Mouse (Mus musculus) midbrain, embryonic 11.5 days (tissue): ENCODE results near the gene Irf9. TPM values are rescaled to one million over a fixed set of nuclear protein-coding genes. Genes with fewer than 3 reads are reported as not detected.
A peak's percentile ranks its signal among the peaks of the same experiment; 100 is the strongest.

Experiments
- ATAC-seq: fragments of 200-750 bp; cut with Nextera tagmentation; 2 replicates; pipeline ENCODE4 v1.8.0; 2017; ENCODE audit warnings: moderate TSS enrichment, moderate library complexity; ENCODE audit not compliant: low FRiP score
- DNase-seq: peaks from one replicate; pipeline ENCODE4 v3.0.0; 2015; ENCODE audit warnings: low spot score; ENCODE audit errors: missing footprints
- H3K27ac ChIP-seq: fragments of 300-500 bp; sonication (generic); 2 replicates; pipeline ENCODE4 v1.5.1; 2014; ENCODE audit warnings: low read depth, low read length
- H3K27me3 ChIP-seq: fragments of 300-500 bp; sonication (generic); 2 replicates; pipeline ENCODE4 v1.6.1; 2014; ENCODE audit warnings: mild to moderate bottlenecking, low read length, moderate library complexity, mixed read lengths; ENCODE audit not compliant: control insufficient read depth, insufficient read depth
- H3K36me3 ChIP-seq: fragments of 300-500 bp; sonication (generic); 2 replicates; pipeline ENCODE4 v1.6.1; 2014; ENCODE audit warnings: mild to moderate bottlenecking, low read length, moderate library complexity, mixed read lengths; ENCODE audit not compliant: control insufficient read depth, insufficient read depth
- H3K4me1 ChIP-seq: fragments of 300-500 bp; sonication (generic); 2 replicates; pipeline ENCODE4 v1.6.1; 2014; ENCODE audit warnings: low read length; ENCODE audit not compliant: control insufficient read depth, insufficient read depth
- H3K4me2 ChIP-seq: fragments of 300-500 bp; sonication (generic); 2 replicates; pipeline ENCODE4 v1.6.1; 2014; ENCODE audit warnings: mild to moderate bottlenecking, moderate library complexity
- H3K4me3 ChIP-seq: fragments of 300-500 bp; sonication (generic); 2 replicates; pipeline ENCODE4 v1.5.1; 2014; ENCODE audit warnings: low read depth, low read length
- H3K9ac ChIP-seq: fragments of 300-500 bp; sonication (generic); 2 replicates; pipeline ENCODE4 v1.6.1; 2014; ENCODE audit warnings: low read length
- H3K9me3 ChIP-seq: fragments of 300-500 bp; sonication (generic); 2 replicates; pipeline ENCODE4 v1.6.1; 2016; ENCODE audit warnings: low read length; ENCODE audit not compliant: control insufficient read depth
- whole genome bisulfite sequencing: fragments of 180-500 bp; shearing (Covaris S2); extraction: QIAGEN DNeasy Blood & Tissue Kit; methylation state at CpG from one replicate; pipeline ENCODE4 v1.1.7; 2014; 5-methylcytosine and 5-hydroxymethylcytosine counted together
- polyA plus RNA-seq: library from polyadenylated mRNA; unstranded; fragments of >200 nt; fragmentation: Nextera tagmentation; extraction: Ambion mirVana; gene quantifications from 2 replicates; pipeline ENCODE4 v1.2.1, GENCODE M21; 2014

Irf9 gene
- polyA plus RNA-seq, 1 experiment from 2014 or later: 6.3 TPM

DNA sequence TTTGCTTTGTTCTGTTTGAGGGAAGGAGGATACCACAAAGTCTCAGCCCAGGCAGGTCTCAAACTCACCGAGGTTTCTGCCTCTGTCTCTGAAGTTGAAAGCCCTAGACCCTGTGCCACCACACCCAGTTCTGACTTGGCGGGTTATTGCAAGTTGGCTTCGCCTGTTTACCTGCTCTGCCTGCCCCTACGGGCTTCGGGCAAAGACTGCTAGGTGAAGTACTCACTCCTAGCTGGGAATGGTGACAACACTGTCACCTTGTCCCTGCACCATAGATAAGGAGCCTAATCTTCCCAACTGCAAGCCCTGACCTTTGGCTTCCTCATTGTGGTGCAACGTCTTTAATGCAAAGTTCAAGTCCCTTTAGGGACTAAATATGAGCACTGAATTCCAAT, 17.8 kb upstream of the Irf9 start:
- H3K4me3 ChIP-seq: no peak overlapping the region
- H3K4me1 ChIP-seq: peaks cover 7% of the 10 kb centered on the region
- no peak overlapping the region; the same call in 1 of the 2 replicates for H3K4me2 ChIP-seq
- no peak overlapping the region for H3K9ac ChIP-seq
- ATAC-seq (no peak), DNase-seq (no peak)
- WGBS: 65% methylated on average over 6 of the region's 6 CpGs
- H3K27me3 ChIP-seq: no peaks in the 10 kb centered on the region
- H3K27ac ChIP-seq: no peak overlapping the region
- peaks cover 9% of the 10 kb centered on the region; the same call in 1 of the 2 replicates for H3K36me3 ChIP-seq
- no peaks in the 10 kb centered on the region for H3K9me3 ChIP-seq

DNA sequence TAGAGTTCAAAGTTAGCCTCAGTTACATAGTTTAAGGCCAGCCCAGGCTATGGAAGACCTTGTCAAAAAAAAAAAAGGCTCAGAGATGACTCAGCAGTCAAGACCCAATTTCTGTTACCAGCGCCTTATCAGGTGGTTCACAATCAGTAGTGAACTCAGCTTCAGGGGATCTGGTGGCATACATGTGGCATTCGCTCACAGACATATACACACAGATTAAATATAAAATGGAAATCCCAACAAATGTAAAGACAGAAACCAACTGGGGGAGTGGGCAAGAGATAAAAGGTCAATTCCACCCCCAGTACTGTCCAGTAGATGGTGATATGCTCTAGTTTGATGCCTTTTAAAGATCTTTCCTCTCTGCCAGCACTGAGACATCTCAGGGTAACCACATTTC, 17.2 kb upstream of the Irf9 start:
- ATAC-seq (no peak), DNase-seq (no peak)
- Histone ChIP-seq H3K9me3 (no peaks in the 10 kb centered on the region), H3K27ac (no peak overlapping the region), H3K9ac (no peak overlapping the region), H3K27me3 (no peaks in the 10 kb centered on the region), H3K4me2 (no peak overlapping the region), H3K36me3 (peaks cover 5% of the 10 kb centered on the region; the same call in 1 of the 2 replicates), H3K4me3 (no peak overlapping the region), H3K4me1 (peaks cover 7% of the 10 kb centered on the region)
- WGBS: 98% methylated on average over 2 of the region's 2 CpGs

GRCm38 (mm10) chr14:55589271-55589670, 14.1 kb upstream of the Irf9 start:
- DNase-seq: peak; percentile 26
- Histone ChIP-seq H3K9ac (no peak overlapping the region), H3K36me3 (peaks cover 5% of the 10 kb centered on the region; the same call in 1 of the 2 replicates), H3K9me3 (no peaks in the 10 kb centered on the region), H3K4me3 (no peak overlapping the region), H3K4me1 (peaks cover 17% of the 10 kb centered on the region), H3K27ac (no peak overlapping the region), H3K27me3 (no peaks in the 10 kb centered on the region), H3K4me2 (no peak overlapping the region)
- 92% methylated on average over 5 of the region's 5 CpGs for WGBS
- no peak for ATAC-seq

DNA sequence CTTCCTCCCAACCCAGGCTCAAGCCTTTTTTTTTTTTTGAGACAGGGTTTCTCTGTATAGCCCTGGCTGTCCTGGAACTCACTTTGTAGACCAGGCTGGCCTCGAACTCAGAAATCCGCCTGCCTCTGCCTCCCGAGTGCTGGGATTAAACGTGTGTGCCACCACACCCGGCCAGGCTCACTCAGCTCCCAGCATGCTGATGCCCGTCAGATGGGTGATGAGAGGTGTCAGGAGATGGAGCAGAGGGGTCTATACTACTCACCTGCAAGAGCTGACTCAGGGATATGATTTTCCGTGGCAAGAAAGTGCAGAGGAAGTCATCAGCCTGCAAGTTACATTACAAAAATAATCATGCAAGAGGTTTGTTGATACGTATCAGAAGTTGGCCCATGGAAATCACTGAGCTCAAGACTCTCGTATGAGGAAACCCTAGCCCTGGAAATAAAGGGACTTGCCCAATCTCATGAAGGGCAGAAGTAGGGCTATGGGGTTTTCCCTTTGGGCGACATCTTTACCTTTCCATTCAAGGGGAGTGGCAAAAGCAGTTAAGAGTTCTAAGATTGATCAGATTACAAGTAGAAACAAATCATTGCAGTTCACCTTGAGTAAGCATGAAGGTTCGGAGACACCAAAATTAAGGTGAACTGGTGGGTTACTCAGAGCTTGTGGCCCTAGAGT, 13.5 kb upstream of the Irf9 start:
- H3K4me2 ChIP-seq: peak overlapping the region; percentile 97
- H3K4me3 ChIP-seq: peak overlapping the region; percentile 91
- 89% methylated on average over 11 of the region's 11 CpGs for WGBS
- H3K9me3 ChIP-seq: no peaks in the 10 kb centered on the region
- no peak overlapping the region for H3K27ac ChIP-seq
- peaks cover 15% of the 10 kb centered on the region for H3K4me1 ChIP-seq
- no peak for DNase-seq
- no peaks in the 10 kb centered on the region for H3K27me3 ChIP-seq
- no peak for ATAC-seq
- H3K9ac ChIP-seq: peak overlapping the region; percentile 85
- peaks cover 6% of the 10 kb centered on the region for H3K36me3 ChIP-seq

DNA sequence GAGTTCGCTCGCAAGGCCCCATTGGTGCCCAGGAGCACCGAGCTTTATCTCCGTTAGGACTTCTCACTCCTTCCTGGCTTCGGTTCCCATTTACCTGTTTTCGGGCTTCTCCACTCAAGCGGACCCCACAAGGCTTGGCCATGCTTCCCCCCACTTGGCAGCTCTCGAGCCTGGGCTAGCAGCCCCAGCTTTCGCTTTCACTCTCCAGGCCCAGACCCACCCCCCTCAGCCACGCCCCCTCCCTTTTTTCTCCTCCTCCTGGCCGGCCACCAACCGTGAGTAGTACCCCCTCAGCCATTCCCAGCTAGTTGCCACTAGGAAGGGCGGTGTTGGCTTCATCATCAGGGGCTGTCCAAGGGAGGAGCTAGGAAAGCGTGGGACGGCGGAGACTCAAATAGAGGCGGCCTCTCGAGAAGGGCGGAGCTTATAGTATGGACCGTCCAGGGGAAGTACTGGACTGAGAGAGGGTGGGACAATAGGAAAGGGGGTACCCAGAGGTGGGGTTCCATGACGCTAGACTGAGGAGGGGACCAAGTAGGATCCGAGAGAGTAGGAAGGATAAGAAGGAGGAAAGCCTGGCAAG, 12.5 kb upstream of the Irf9 start, which contains the start of gene Psme2:
Psme2 (minus strand) TSS at position 366 of the 583 bp plus-strand sequence.
- WGBS: under 1% methylated on average over 22 of the region's 22 CpGs
- H3K9ac ChIP-seq: peak within 1 kb of the TSS; percentile 85
- H3K27ac ChIP-seq: peak within 1 kb of the TSS; percentile 85
- H3K36me3 ChIP-seq: peaks cover 12% of the 10 kb centered on the region
- H3K4me2 ChIP-seq: peak within 1 kb of the TSS; percentile 97
- peak; percentile 96 for ATAC-seq
- peaks cover 15% of the 10 kb centered on the region for H3K4me1 ChIP-seq
- peak; percentile 98 for DNase-seq
- H3K4me3 ChIP-seq: peak within 1 kb of the TSS; percentile 91
- H3K27me3 ChIP-seq: no peaks in the 10 kb centered on the region
- H3K9me3 ChIP-seq: no peaks in the 10 kb centered on the region

GRCm38 (mm10) chr14:55591331-55591891, 12.0 kb upstream of the Irf9 start, which contains the start of gene Rnf31:
Gene Rnf31, plus strand, starts transcription at chr14:55591708.
- DNase-seq (peak; percentile 98), ATAC-seq (peak; percentile 86)
- Histone ChIP-seq H3K4me2 (peak within 1 kb of the TSS; percentile 97), H3K27ac (peak within 1 kb of the TSS; percentile 85), H3K4me1 (peaks cover 15% of the 10 kb centered on the region), H3K9ac (peak within 1 kb of the TSS; percentile 85), H3K9me3 (no peaks in the 10 kb centered on the region), H3K4me3 (peak within 1 kb of the TSS; percentile 91), H3K27me3 (no peaks in the 10 kb centered on the region), H3K36me3 (peaks cover 17% of the 10 kb centered on the region)
- under 1% methylated on average over 33 of the region's 33 CpGs for WGBS

DNA sequence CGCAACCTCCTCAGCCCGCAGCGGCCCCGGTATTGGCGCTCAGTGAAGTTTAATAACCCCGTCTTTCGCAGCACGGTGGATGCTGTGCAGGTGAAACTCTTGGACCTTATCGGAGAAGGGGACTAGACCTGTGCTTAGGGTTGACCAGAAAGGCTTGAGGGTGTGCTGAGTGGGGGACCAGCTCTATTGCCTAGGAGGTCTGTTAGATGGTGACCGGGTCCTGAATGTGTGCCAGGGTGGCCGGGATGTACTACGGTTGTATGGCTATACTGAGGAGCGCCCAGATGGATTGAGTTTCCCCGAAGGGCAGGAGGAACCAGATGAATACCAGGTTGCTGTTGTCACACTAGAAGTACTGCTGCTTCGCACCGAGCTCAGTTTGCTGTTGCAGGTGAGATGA, 11.1 kb upstream of the Irf9 start:
- peaks cover 19% of the 10 kb centered on the region for H3K36me3 ChIP-seq
- H3K4me3 ChIP-seq: peak overlapping the region; percentile 91
- peak overlapping the region; percentile 97 for H3K4me2 ChIP-seq
- no peaks in the 10 kb centered on the region for H3K27me3 ChIP-seq
- peak overlapping the region; percentile 85 for H3K9ac ChIP-seq
- peaks cover 15% of the 10 kb centered on the region for H3K4me1 ChIP-seq
- 8% methylated on average over 16 of the region's 16 CpGs for WGBS
- DNase-seq: no peak
- ATAC-seq: no peak
- no peak overlapping the region for H3K27ac ChIP-seq
- no peaks in the 10 kb centered on the region for H3K9me3 ChIP-seq

GRCm38 (mm10) chr14:55596036-55596690, 7.2 kb upstream of the Irf9 start:
- H3K4me1 ChIP-seq: peaks cover 9% of the 10 kb centered on the region
- 78% methylated on average over 13 of the region's 13 CpGs for WGBS
- no peaks in the 10 kb centered on the region for H3K27me3 ChIP-seq
- H3K27ac ChIP-seq: no peak overlapping the region
- H3K36me3 ChIP-seq: peaks cover 26% of the 10 kb centered on the region
- no peak overlapping the region for H3K4me2 ChIP-seq
- H3K9me3 ChIP-seq: no peaks in the 10 kb centered on the region
- DNase-seq (peak; percentile 66), ATAC-seq (no peak)
- H3K4me3 ChIP-seq: no peak overlapping the region
- H3K9ac ChIP-seq: no peak overlapping the region
